Mouse (Mus musculus) 3T3-L1 (cell line): ENCODE measurements at regions not wholly inside any gene's neighbourhood (a gene's known extent, or its start where the extent isn't known, plus 50 kb on each side); places are given as distances from the start of the nearest gene placed in this dataset.

Source experiments
- DNase-seq: peaks from one replicate; pipeline ENCODE4 v3.0.0-alpha.2; 2015; ENCODE audit warnings: low read depth, low spot score

GRCm38 (mm10) chr3:149503992-149504391, 513.6 kb upstream of the Adgrl2 start:
- DNase-seq: no peak

GRCm38 (mm10) chr3:149500130-149500529, 509.8 kb upstream of the Adgrl2 start:
- no peak for DNase-seq

- DNase-seq: no peak
These were observed 508.4 kb upstream of the Adgrl2 start for GRCm38 (mm10) chr3:149498765-149499164.

GRCm38 (mm10) chr3:149496829-149497471, 506.6 kb upstream of the Adgrl2 start:
- no peak for DNase-seq

- DNase-seq: no peak
These were observed 505.8 kb upstream of the Adgrl2 start for GRCm38 (mm10) chr3:149496122-149496521.

- no peak for DNase-seq
These were observed 497.8 kb upstream of the Adgrl2 start for GRCm38 (mm10) chr3:149488147-149488546.

GRCm38 (mm10) chr3:149485406-149485805, 495.1 kb upstream of the Adgrl2 start:
- DNase-seq: no peak

GRCm38 (mm10) chr3:149484319-149484718, 494.0 kb upstream of the Adgrl2 start:
- no peak for DNase-seq

- DNase-seq: no peak
These were observed 485.8 kb upstream of the Adgrl2 start for GRCm38 (mm10) chr3:149476151-149476550.

GRCm38 (mm10) chr3:149466973-149467372, 476.6 kb upstream of the Adgrl2 start:
- no peak for DNase-seq

GRCm38 (mm10) chr3:149464603-149465002, 474.2 kb upstream of the Adgrl2 start:
- DNase-seq: no peak

GRCm38 (mm10) chr3:149462121-149462541, 471.8 kb upstream of the Adgrl2 start:
- no peak for DNase-seq

- DNase-seq: peak; percentile 36
These were observed 471.3 kb upstream of the Adgrl2 start for GRCm38 (mm10) chr3:149461613-149462012.

- no peak for DNase-seq
These were observed 459.0 kb upstream of the Adgrl2 start for GRCm38 (mm10) chr3:149449376-149449775.

- DNase-seq: no peak
These were observed 455.7 kb upstream of the Adgrl2 start for GRCm38 (mm10) chr3:149445991-149446564.

- no peak for DNase-seq
These were observed 454.7 kb upstream of the Adgrl2 start for GRCm38 (mm10) chr3:149444854-149445577.

- no peak for DNase-seq
These were observed 454.0 kb upstream of the Adgrl2 start for GRCm38 (mm10) chr3:149444377-149444776.

- DNase-seq: no peak
These were observed 450.9 kb upstream of the Adgrl2 start for GRCm38 (mm10) chr3:149441227-149441626.

GRCm38 (mm10) chr3:149437763-149438162, 447.4 kb upstream of the Adgrl2 start:
- no peak for DNase-seq

- DNase-seq: no peak
These were observed 446.6 kb upstream of the Adgrl2 start for GRCm38 (mm10) chr3:149436944-149437343.

- DNase-seq: no peak
These were observed 446.1 kb upstream of the Adgrl2 start for GRCm38 (mm10) chr3:149436420-149436819.

GRCm38 (mm10) chr3:149431795-149432194, 441.4 kb upstream of the Adgrl2 start:
- no peak for DNase-seq
